ENCODE assay signal across 8 mouse cellular contexts in genomic region chr2:97478925-97479298, GRCm38 (mm10).
DNase-seq lines count a peak whose midpoint lies in the region; ATAC-seq lines count a peak whose summit lies in the region.

No protein-coding gene starts in this region.

- H3K4me2 ChIP-seq in hindbrain, embryonic 12.5 days (replicated peaks), result peak overlapping the region; percentile 31; the same call in 1 of the 2 replicates
- peak overlapping the region; percentile 45 for H3K4me2 ChIP-seq in midbrain, embryonic 14.5 days (ENCODE audit: low read length)

- H3K4me3 ChIP-seq in hindbrain, embryonic 12.5 days, result no peak overlapping the region
- peak overlapping the region; percentile 15; the same call in 1 of the 2 replicates for H3K4me3 ChIP-seq in midbrain, embryonic 14.5 days (replicated peaks; ENCODE audit: low read depth, low read length)

- peak overlapping the region; percentile 66 for H3K27ac ChIP-seq in hindbrain, embryonic 12.5 days
- peak overlapping the region; percentile 65; the same call in 1 of the 2 replicates for H3K27ac ChIP-seq in midbrain, embryonic 14.5 days (replicated peaks; ENCODE audit: low read depth, low read length)

- H3K36me3 ChIP-seq in hindbrain, embryonic 12.5 days, result no peaks in the 10 kb centered on the region
- H3K36me3 ChIP-seq in midbrain, embryonic 14.5 days (ENCODE audit: control insufficient read depth, insufficient read depth, low read length), result no peaks in the 10 kb centered on the region

- DNase-seq in brain, adult 2 months (ENCODE audit: low read depth, low spot score), result peak; percentile 94
- DNase-seq in cerebellum, adult 9-11 months, result peak; percentile 60
- DNase-seq in midbrain, embryonic 14.5 days, result peak; percentile 53
- DNase-seq in urinary bladder, postnatal 14 days (ENCODE audit: low spot score), result no peak
- DNase-seq in lung, postnatal 10 days, result no peak

- no peak overlapping the region for H3K9ac ChIP-seq in hindbrain, embryonic 12.5 days
- no peak overlapping the region for H3K9ac ChIP-seq in midbrain, embryonic 14.5 days (replicated peaks; ENCODE audit: low read length)

- 70% methylated on average over 4 of the region's 4 CpGs for WGBS in hindbrain, embryonic 12.5 days
- WGBS in midbrain, embryonic 14.5 days, result 42% methylated on average over 4 of the region's 4 CpGs

- no peaks in the 10 kb centered on the region for H3K27me3 ChIP-seq in hindbrain, embryonic 12.5 days
- H3K27me3 ChIP-seq in midbrain, embryonic 14.5 days (ENCODE audit: control insufficient read depth, insufficient read depth, low read length), result no peaks in the 10 kb centered on the region

- H3K4me1 ChIP-seq in hindbrain, embryonic 12.5 days, result peaks cover 13% of the 10 kb centered on the region
- H3K4me1 ChIP-seq in midbrain, embryonic 14.5 days (ENCODE audit: control insufficient read depth, insufficient read depth, low read length), result peaks cover 12% of the 10 kb centered on the region

- ATAC-seq in hindbrain, embryonic 12.5 days (ENCODE audit: low FRiP score), result peak; percentile 62
- ATAC-seq in midbrain, embryonic 14.5 days (ENCODE audit: low FRiP score, low TSS enrichment), result peak; percentile 66
- no peak for ATAC-seq in erythroblast, adult 5-6 weeks (replicated peaks; ENCODE audit: low FRiP score, poor library complexity, severe bottlenecking)
- ATAC-seq in megakaryocyte progenitor cell, adult 5-6 weeks (replicated peaks; ENCODE audit: poor library complexity), result no peak

- H3K9me3 ChIP-seq in hindbrain, embryonic 12.5 days (replicated peaks), result no peaks in the 10 kb centered on the region
- H3K9me3 ChIP-seq in midbrain, embryonic 14.5 days (ENCODE audit: control insufficient read depth, low read length), result no peaks in the 10 kb centered on the region

Comparison
In these comparisons a context has a peak if more than half of its experiments do, and no peak if none do; other contexts are left out.
1. DNase-seq: peak in brain, adult 2 months (single experiment), cerebellum, adult 9-11 months (single experiment) and midbrain, embryonic 14.5 days (single experiment); none in urinary bladder, postnatal 14 days (single experiment) and lung, postnatal 10 days (single experiment).
2. ATAC-seq: peak in hindbrain, embryonic 12.5 days (single experiment) and midbrain, embryonic 14.5 days (single experiment); none in erythroblast, adult 5-6 weeks (single experiment) and megakaryocyte progenitor cell, adult 5-6 weeks (single experiment).